Mouse (Mus musculus): ENCODE data around the gene Ccdc62. TPM values are rescaled to one million over a fixed set of nuclear protein-coding genes. Genes with fewer than 3 reads are reported as not detected.

Ccdc62 gene
- polyA plus RNA-seq, 1 experiment = 11.5 TPM

- H3K4me1 ChIP-seq (ENCODE audit: control insufficient read depth, insufficient read depth, insufficient read length, low read length) = no peaks in the 10 kb centered on the region
- no peak overlapping the region for H3K27ac ChIP-seq (replicated peaks; ENCODE audit: low read depth, low read length)
- H3K4me3 ChIP-seq (ENCODE audit: insufficient read depth, low read depth, low read length) = no peak overlapping the region
Observed at GRCm38 (mm10) chr5:123997811-123998210, 67.3 kb downstream of the Ccdc62 start.

GRCm38 (mm10) chr5:123998370-123998769, 67.9 kb downstream of the Ccdc62 start:
- Histone ChIP-seq H3K27ac (replicated peaks; ENCODE audit: low read depth, low read length) (no peak overlapping the region), H3K4me1 (ENCODE audit: control insufficient read depth, insufficient read depth, insufficient read length, low read length) (no peaks in the 10 kb centered on the region)

GRCm38 (mm10) chr5:124000824-124001223, 70.3 kb downstream of the Ccdc62 start:
- Histone ChIP-seq H3K4me3 (ENCODE audit: insufficient read depth, low read depth, low read length) (no peak overlapping the region), H3K4me1 (ENCODE audit: control insufficient read depth, insufficient read depth, insufficient read length, low read length) (no peaks in the 10 kb centered on the region), H3K27ac (replicated peaks; ENCODE audit: low read depth, low read length) (no peak overlapping the region)

More at GRCm38 (mm10) chr5:123998370-123998769, 67.9 kb downstream of the Ccdc62 start:
- no peak overlapping the region for H3K4me3 ChIP-seq (ENCODE audit: insufficient read depth, low read depth, low read length)

- Histone ChIP-seq H3K4me1 (ENCODE audit: control insufficient read depth, insufficient read depth, insufficient read length, low read length) (no peaks in the 10 kb centered on the region), H3K4me3 (ENCODE audit: insufficient read depth, low read depth, low read length) (no peak overlapping the region), H3K27ac (replicated peaks; ENCODE audit: low read depth, low read length) (no peak overlapping the region)
Observed at GRCm38 (mm10) chr5:124001274-124001673, 70.8 kb downstream of the Ccdc62 start.

GRCm38 (mm10) chr5:124002876-124003275, 72.4 kb downstream of the Ccdc62 start:
- Histone ChIP-seq H3K4me1 (ENCODE audit: control insufficient read depth, insufficient read depth, insufficient read length, low read length) (no peaks in the 10 kb centered on the region), H3K4me3 (ENCODE audit: insufficient read depth, low read depth, low read length) (no peak overlapping the region), H3K27ac (replicated peaks; ENCODE audit: low read depth, low read length) (no peak overlapping the region)

- H3K27ac ChIP-seq (replicated peaks; ENCODE audit: low read depth, low read length) = no peak overlapping the region
- no peaks in the 10 kb centered on the region for H3K4me1 ChIP-seq (ENCODE audit: control insufficient read depth, insufficient read depth, insufficient read length, low read length)
- H3K4me3 ChIP-seq (ENCODE audit: insufficient read depth, low read depth, low read length) = no peak overlapping the region
Observed at GRCm38 (mm10) chr5:124003375-124003774, 72.9 kb downstream of the Ccdc62 start.

- Histone ChIP-seq H3K27ac (replicated peaks; ENCODE audit: low read depth, low read length) (no peak overlapping the region), H3K4me1 (ENCODE audit: control insufficient read depth, insufficient read depth, insufficient read length, low read length) (no peaks in the 10 kb centered on the region), H3K4me3 (ENCODE audit: insufficient read depth, low read depth, low read length) (no peak overlapping the region)
Observed at GRCm38 (mm10) chr5:124004356-124005150, 74.1 kb downstream of the Ccdc62 start.

GRCm38 (mm10) chr5:124005151-124005500, 74.6 kb downstream of the Ccdc62 start:
- Histone ChIP-seq H3K4me1 (ENCODE audit: control insufficient read depth, insufficient read depth, insufficient read length, low read length) (no peaks in the 10 kb centered on the region), H3K27ac (replicated peaks; ENCODE audit: low read depth, low read length) (no peak overlapping the region), H3K4me3 (ENCODE audit: insufficient read depth, low read depth, low read length) (no peak overlapping the region)

- H3K4me3 ChIP-seq (ENCODE audit: insufficient read depth, low read depth, low read length) = no peak overlapping the region
- H3K4me1 ChIP-seq (ENCODE audit: control insufficient read depth, insufficient read depth, insufficient read length, low read length) = no peaks in the 10 kb centered on the region
- no peak overlapping the region for H3K27ac ChIP-seq (replicated peaks; ENCODE audit: low read depth, low read length)
Observed at GRCm38 (mm10) chr5:124005591-124005990, 75.1 kb downstream of the Ccdc62 start.

GRCm38 (mm10) chr5:124006082-124006873, 75.8 kb downstream of the Ccdc62 start:
- no peak overlapping the region for H3K4me3 ChIP-seq (ENCODE audit: insufficient read depth, low read depth, low read length)
- H3K27ac ChIP-seq (replicated peaks; ENCODE audit: low read depth, low read length) = no peak overlapping the region
- peaks cover 3% of the 10 kb centered on the region; the same call in 1 of the 2 replicates for H3K4me1 ChIP-seq (ENCODE audit: control insufficient read depth, insufficient read depth, insufficient read length, low read length)

- no peak overlapping the region for H3K4me3 ChIP-seq (ENCODE audit: insufficient read depth, low read depth, low read length)
- peaks cover 6% of the 10 kb centered on the region for H3K4me1 ChIP-seq (ENCODE audit: control insufficient read depth, insufficient read depth, insufficient read length, low read length)
- H3K27ac ChIP-seq (replicated peaks; ENCODE audit: low read depth, low read length) = no peak overlapping the region
Observed at GRCm38 (mm10) chr5:124006891-124007491, 76.5 kb downstream of the Ccdc62 start.

- H3K4me1 ChIP-seq (ENCODE audit: control insufficient read depth, insufficient read depth, insufficient read length, low read length) = peaks cover 27% of the 10 kb centered on the region
- H3K4me3 ChIP-seq (ENCODE audit: insufficient read depth, low read depth, low read length) = no peak overlapping the region
- no peak overlapping the region for H3K27ac ChIP-seq (replicated peaks; ENCODE audit: low read depth, low read length)
Observed at GRCm38 (mm10) chr5:124010077-124010476, 79.6 kb downstream of the Ccdc62 start.

GRCm38 (mm10) chr5:124010910-124011655, 80.6 kb downstream of the Ccdc62 start:
- no peak overlapping the region for H3K4me3 ChIP-seq (ENCODE audit: insufficient read depth, low read depth, low read length)
- peaks cover 32% of the 10 kb centered on the region for H3K4me1 ChIP-seq (ENCODE audit: control insufficient read depth, insufficient read depth, insufficient read length, low read length)
- H3K27ac ChIP-seq (replicated peaks; ENCODE audit: low read depth, low read length) = peak overlapping the region; percentile 80

GRCm38 (mm10) chr5:124011927-124012326, 81.4 kb downstream of the Ccdc62 start:
- H3K27ac ChIP-seq (replicated peaks; ENCODE audit: low read depth, low read length) = peak overlapping the region; percentile 80
- peaks cover 35% of the 10 kb centered on the region for H3K4me1 ChIP-seq (ENCODE audit: control insufficient read depth, insufficient read depth, insufficient read length, low read length)
- H3K4me3 ChIP-seq (ENCODE audit: insufficient read depth, low read depth, low read length) = 0 out of 2 replicates have a peak overlapping the region, but pooled peaks have one; percentile 9

- Histone ChIP-seq H3K27ac (replicated peaks; ENCODE audit: low read depth, low read length) (peak overlapping the region; percentile 22), H3K4me3 (ENCODE audit: insufficient read depth, low read depth, low read length) (no peak overlapping the region), H3K4me1 (ENCODE audit: control insufficient read depth, insufficient read depth, insufficient read length, low read length) (peaks cover 42% of the 10 kb centered on the region)
Observed at GRCm38 (mm10) chr5:124012885-124013284, 82.4 kb downstream of the Ccdc62 start.

All from brown adipose tissue, adult 24 weeks (tissue).